Comparison of ENCODE assay signal across 7 mouse cellular contexts in the genomic region with DNA sequence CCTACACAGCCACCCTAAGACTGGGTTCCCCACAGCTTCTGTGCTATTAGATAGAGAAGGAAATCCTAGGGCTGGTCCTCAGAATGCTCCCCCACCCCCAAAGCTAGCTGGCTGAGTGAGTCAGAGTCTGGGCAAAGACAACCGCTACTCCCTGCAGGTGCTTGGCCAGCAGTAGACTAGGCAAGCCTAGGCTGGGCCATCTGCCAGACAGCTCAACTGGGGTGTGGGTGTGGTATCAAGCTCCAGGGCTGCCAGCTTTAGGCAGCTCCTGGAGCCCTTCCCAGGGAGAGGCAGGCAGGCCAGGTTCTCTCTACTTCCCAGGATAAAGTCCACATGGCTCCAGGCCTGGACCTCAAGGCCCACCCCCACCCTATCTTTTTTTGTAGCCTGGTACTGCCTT. TPM values are rescaled to one million over a fixed set of nuclear protein-coding genes. Genes with fewer than 3 reads are reported as not detected.
DNase-seq lines count a peak whose midpoint lies in the region; ATAC-seq and TF ChIP-seq lines count a peak whose summit lies in the region.

No protein-coding gene starts in this region.

- peak; percentile 70 to 73 for DNase-seq in adrenal gland, adult 18-20 months (ENCODE audit: low spot score in 2 of 2)
- DNase-seq in cerebellum, adult 18-20 months: peak; percentile 98 to 99
- peak; percentile 94 for DNase-seq in gastrocnemius, postnatal 10 days
- peak; percentile 91 to 93 for DNase-seq in left cerebral cortex, postnatal 10 days (ENCODE audit: extremely low spot score in 1 of 2, low spot score in 2 of 2)
- peak; percentile 93 for DNase-seq in midbrain, postnatal 0 days (ENCODE audit: low spot score)
- peak; percentile 69 for DNase-seq in urinary bladder, postnatal 10 days (ENCODE audit: low spot score)

- peaks cover 69% of the 10 kb centered on the region for H3K36me3 ChIP-seq in intestine, postnatal 0 days (ENCODE audit: control insufficient read depth, insufficient read depth)
- peaks cover 74% of the 10 kb centered on the region for H3K36me3 ChIP-seq in midbrain, postnatal 0 days (ENCODE audit: insufficient read depth, low read length)

- peak overlapping the region; percentile 66 for H3K27ac ChIP-seq in intestine, postnatal 0 days (ENCODE audit: low read depth, low read length)
- H3K27ac ChIP-seq in midbrain, postnatal 0 days (ENCODE audit: low read depth, low read length): no peak overlapping the region

- WGBS in intestine, postnatal 0 days: 18% methylated on average over 1 of the region's 1 CpGs
- 65% methylated on average over 1 of the region's 1 CpGs for WGBS in midbrain, postnatal 0 days

- H3K4me3 ChIP-seq in intestine, postnatal 0 days (ENCODE audit: low read depth, low read length): no peak overlapping the region
- no peak overlapping the region for H3K4me3 ChIP-seq in midbrain, postnatal 0 days (ENCODE audit: low read depth, low read length)

- no peak overlapping the region for H3K9ac ChIP-seq in intestine, postnatal 0 days (ENCODE audit: low read depth, low read length)
- H3K9ac ChIP-seq in midbrain, postnatal 0 days (replicated peaks; ENCODE audit: low read length, poor library complexity, severe bottlenecking): no peak overlapping the region

- ATAC-seq in intestine, postnatal 0 days: peak; percentile 97
- ATAC-seq in midbrain, postnatal 0 days (ENCODE audit: low FRiP score): peak; percentile 36; the same call in 1 of the 2 replicates

- H3K9me3 ChIP-seq in intestine, postnatal 0 days (ENCODE audit: control insufficient read depth): no peaks in the 10 kb centered on the region
- H3K9me3 ChIP-seq in midbrain, postnatal 0 days (ENCODE audit: low read length): no peaks in the 10 kb centered on the region

- TF ChIP-seq CTCF in intestine, postnatal 0 days (IDR thresholded peaks at IDR 0.05; ENCODE audit: low read depth): no peak
- no peak for TF ChIP-seq CTCF in midbrain, postnatal 0 days (IDR thresholded peaks at IDR 0.05)

- no peaks in the 10 kb centered on the region for H3K27me3 ChIP-seq in intestine, postnatal 0 days (replicated peaks; ENCODE audit: control insufficient read depth, insufficient read depth, low read length)
- no peaks in the 10 kb centered on the region for H3K27me3 ChIP-seq in midbrain, postnatal 0 days (ENCODE audit: insufficient read depth, low read length)

- intact Hi-C loops in left cerebral cortex, postnatal 10 days (cut with DNase I): loop anchor here (5.0 kb wide), 1 partner anchor 45 kb away; a partner anchor contains a TSS

- no peak overlapping the region for H3K4me2 ChIP-seq in intestine, postnatal 0 days (replicated peaks; ENCODE audit: low read depth)
- H3K4me2 ChIP-seq in midbrain, postnatal 0 days (ENCODE audit: low read depth, low read length, poor library complexity, severe bottlenecking): no peak overlapping the region

- H3K4me1 ChIP-seq in intestine, postnatal 0 days (replicated peaks; ENCODE audit: control insufficient read depth, insufficient read depth, low read length): 0 out of 2 replicates have a peak, but pooled peaks cover 8% of the 10 kb centered on the region
- H3K4me1 ChIP-seq in midbrain, postnatal 0 days (ENCODE audit: insufficient read depth, low read length): no peaks in the 10 kb centered on the region

RNA-seq across cellular contexts. Expression of a gene that starts 10.7 kb away (rescaled TPM):
- total RNA-seq in adrenal gland, adult 18-20 months (2021): 10 to 100 TPM; 88.9 to 95.2 TPM
- total RNA-seq in gastrocnemius, postnatal 10 days (2021): 10 to 100 TPM; 54.1 to 69.8 TPM
- 44.4 and 45.0 TPM in 2 replicates for polyA plus RNA-seq in intestine, postnatal 0 days (2015; fragmentation: Nextera tagmentation; extraction: Ambion mirVana)
- 100 to 1,000 TPM; 157 to 162 TPM for total RNA-seq in left cerebral cortex, postnatal 10 days (2021)
- 56.4 and 61.0 TPM in 2 replicates for total RNA-seq in midbrain, postnatal 0 days (2014; rRNA removed)
- polyA plus RNA-seq in midbrain, postnatal 0 days (2015; fragmentation: Nextera tagmentation; extraction: Ambion mirVana): 144 and 145 TPM in 2 replicates

RNA-seq across cellular contexts. Expression of a gene that starts 24.5 kb away (rescaled TPM):
- 10 to 100 TPM; 18.3 TPM for total RNA-seq in adrenal gland, adult 18-20 months (2021)
- total RNA-seq in gastrocnemius, postnatal 10 days (2021): 10 to 100 TPM; 10.7 to 13.3 TPM
- polyA plus RNA-seq in intestine, postnatal 0 days (2015; fragmentation: Nextera tagmentation; extraction: Ambion mirVana): 3.6 and 4.0 TPM in 2 replicates
- 1 to 10 TPM; 3.0 to 3.3 TPM for total RNA-seq in left cerebral cortex, postnatal 10 days (2021)
- total RNA-seq in midbrain, postnatal 0 days (2014; rRNA removed): 5.5 and 5.8 TPM in 2 replicates
- polyA plus RNA-seq in midbrain, postnatal 0 days (2015; fragmentation: Nextera tagmentation; extraction: Ambion mirVana): 2.0 and 2.5 TPM in 2 replicates

RNA-seq across cellular contexts. Expression of a gene that starts 34.1 kb away (rescaled TPM):
- 1 to 10 TPM; 1.6 to 2.0 TPM for total RNA-seq in adrenal gland, adult 18-20 months (2021)
- total RNA-seq in gastrocnemius, postnatal 10 days (2021): under 1 TPM in 1 of 2 experiments, not detected in 1; 0.16 TPM
- polyA plus RNA-seq in intestine, postnatal 0 days (2015; fragmentation: Nextera tagmentation; extraction: Ambion mirVana): 0.09 and 0.10 TPM in 2 replicates
- total RNA-seq in left cerebral cortex, postnatal 10 days (2021): 10 to 100 TPM; 52.6 to 57.6 TPM
- total RNA-seq in midbrain, postnatal 0 days (2014; rRNA removed): 48.8 and 49.0 TPM in 2 replicates
- polyA plus RNA-seq in midbrain, postnatal 0 days (2015; fragmentation: Nextera tagmentation; extraction: Ambion mirVana): 9.0 and 9.2 TPM in 2 replicates

RNA-seq across cellular contexts. Expression of a gene that starts 45.2 kb away (rescaled TPM):
- 1 to 10 TPM; 3.4 to 4.3 TPM for total RNA-seq in adrenal gland, adult 18-20 months (2021)
- 1 to 10 TPM; 1.9 to 3.1 TPM for total RNA-seq in gastrocnemius, postnatal 10 days (2021)
- polyA plus RNA-seq in intestine, postnatal 0 days (2015; fragmentation: Nextera tagmentation; extraction: Ambion mirVana): 15.9 and 18.4 TPM in 2 replicates
- 10 to 100 TPM in 1 of 2 experiments, 1 to 10 TPM in 1; 6.5 to 16.9 TPM for total RNA-seq in left cerebral cortex, postnatal 10 days (2021)
- 13.6 and 16.9 TPM in 2 replicates for total RNA-seq in midbrain, postnatal 0 days (2014; rRNA removed)
- polyA plus RNA-seq in midbrain, postnatal 0 days (2015; fragmentation: Nextera tagmentation; extraction: Ambion mirVana): 2.0 and 2.7 TPM in 2 replicates

RNA-seq across cellular contexts. Expression of a gene that starts 56.8 kb away (rescaled TPM):
- under 1 TPM; 0.32 to 0.33 TPM for total RNA-seq in adrenal gland, adult 18-20 months (2021)
- total RNA-seq in gastrocnemius, postnatal 10 days (2021): under 1 TPM; 0.05 to 0.14 TPM
- polyA plus RNA-seq in intestine, postnatal 0 days (2015; fragmentation: Nextera tagmentation; extraction: Ambion mirVana): 0.33 and 0.46 TPM in 2 replicates
- 1 to 10 TPM; 5.6 to 6.1 TPM for total RNA-seq in left cerebral cortex, postnatal 10 days (2021)
- total RNA-seq in midbrain, postnatal 0 days (2014; rRNA removed): 3.9 and 5.1 TPM in 2 replicates
- 6.8 and 7.6 TPM in 2 replicates for polyA plus RNA-seq in midbrain, postnatal 0 days (2015; fragmentation: Nextera tagmentation; extraction: Ambion mirVana)

Comparison
In these comparisons a context has a peak if more than half of its experiments do, and no peak if none do; other contexts are left out.
1. RNA of a gene that starts 34.1 kb away (total RNA-seq): 52.6 to 57.6 TPM in left cerebral cortex, postnatal 10 days and 48.8 to 49.0 TPM in midbrain, postnatal 0 days; 1.6 to 2.0 TPM in adrenal gland, adult 18-20 months and 0.16 TPM in gastrocnemius, postnatal 10 days; every median in the first group is over 10 times any median in the second.
2. Peak in every context shown above with its lines, with median percentiles within 50 percentile points of each other: DNase-seq.